In genomic region chr6:135026232-135026631, GRCm38 (mm10) we compare ENCODE assay signal across 8 mouse cellular contexts. TPM values are rescaled to one million over a fixed set of nuclear protein-coding genes. Genes with fewer than 3 reads are reported as not detected.
DNase-seq lines count a peak whose midpoint lies in the region; ATAC-seq and TF ChIP-seq lines count a peak whose summit lies in the region.

No protein-coding gene starts in this region.

- peaks cover 2% of the 10 kb centered on the region; the same call in 1 of the 2 replicates for H3K4me1 ChIP-seq in heart, adult 2 months (ENCODE audit: control insufficient read depth, insufficient read depth, low read length)
- H3K4me1 ChIP-seq in liver, postnatal 0 days (ENCODE audit: insufficient read depth), result no peaks in the 10 kb centered on the region

- 4% methylated on average over 3 of the region's 3 CpGs for WGBS in heart, adult 2 months
- 1% methylated on average over 3 of the region's 3 CpGs for WGBS in liver, postnatal 0 days (ENCODE audit: insufficient replicate concordance)

- DNase-seq in heart, adult 2 months, result peak in 1 of 2 experiments; percentile 20
- no peak for DNase-seq in heart, adult 11 months
- DNase-seq in CD4-positive helper T cell, adult 2 months (ENCODE audit: low read depth, low spot score), result peak; percentile 30
- peak; percentile 84 for DNase-seq in adipocyte (ENCODE audit: low spot score)
- DNase-seq in heart, postnatal 10 days, result peak; percentile 41 to 57
- peak; percentile 24 for DNase-seq in liver, postnatal 0 days
- DNase-seq in retina, postnatal 1 day, result peak; percentile 56
- DNase-seq in testis, postnatal 10 days (ENCODE audit: low spot score), result no peak

- intact Hi-C loops in heart, adult 2 months (cut with DNase I), result loop anchor here (1.0 to 5.0 kb wide), 2 partner anchors 56 to 118 kb away; no protein-coding TSS in a partner anchor
- intact Hi-C loops in heart, postnatal 10 days (cut with DNase I), result loop anchor here (1.0 to 2.0 kb wide), 2 partner anchors 61 to 118 kb away; no protein-coding TSS in a partner anchor

- H3K9me3 ChIP-seq in liver, postnatal 0 days (ENCODE audit: low read length), result no peaks in the 10 kb centered on the region

- H3K36me3 ChIP-seq in heart, adult 2 months (ENCODE audit: control insufficient read depth, insufficient read depth, low read length), result no peaks in the 10 kb centered on the region; the same call in 1 of the 2 replicates
- H3K36me3 ChIP-seq in liver, postnatal 0 days (replicated peaks; ENCODE audit: insufficient read depth, low read length), result peaks cover 27% of the 10 kb centered on the region

- no peak for TF ChIP-seq EP300 in heart, adult 2 months (IDR thresholded peaks at IDR 0.05; ENCODE audit: insufficient read depth, low read depth, low read length)
- no peak for TF ChIP-seq EP300 in liver, postnatal 0 days (IDR thresholded peaks at IDR 0.05; ENCODE audit: low read depth)

- no peak overlapping the region for H3K4me2 ChIP-seq in liver, postnatal 0 days (ENCODE audit: low read depth, low read length)

- no peak overlapping the region for H3K4me3 ChIP-seq in heart, adult 2 months
- no peak overlapping the region for H3K4me3 ChIP-seq in liver, postnatal 0 days (ENCODE audit: low read depth, low read length)

- H3K9ac ChIP-seq in heart, adult 2 months (ENCODE audit: low read depth, low read length), result no peak overlapping the region
- H3K9ac ChIP-seq in liver, postnatal 0 days (replicated peaks), result no peak overlapping the region

- TF ChIP-seq POLR2A in heart, adult 2 months (IDR thresholded peaks at IDR 0.05; ENCODE audit: insufficient read depth, low read depth, low read length), result no peak

- no peaks in the 10 kb centered on the region for H3K27me3 ChIP-seq in heart, adult 2 months (ENCODE audit: control insufficient read depth, insufficient read depth, low read length)
- H3K27me3 ChIP-seq in liver, postnatal 0 days (ENCODE audit: insufficient read depth, low read length), result no peaks in the 10 kb centered on the region

- 0 out of 2 replicates have a peak, but pooled peaks have one; percentile 41 for ATAC-seq in liver, postnatal 0 days

- TF ChIP-seq CTCF in heart, adult 2 months (IDR thresholded peaks at IDR 0.05), result peak; percentile 80
- peak; percentile 75 for TF ChIP-seq CTCF in liver, postnatal 0 days (IDR thresholded peaks at IDR 0.05; ENCODE audit: low read depth)

- H3K79me2 ChIP-seq in heart, adult 2 months (replicated peaks; ENCODE audit: control insufficient read depth, insufficient read depth, low read length), result no peaks in the 10 kb centered on the region

- no peak overlapping the region for H3K27ac ChIP-seq in heart, adult 2 months
- no peak overlapping the region for H3K27ac ChIP-seq in liver, postnatal 0 days (ENCODE audit: low read depth)

RNA-seq across cellular contexts. Expression of gene Ddx47, which starts 14.8 kb away (rescaled TPM):
- total RNA-seq in heart, adult 2 months (2021), result 10 to 100 TPM; 38.1 to 40.3 TPM
- 32.2 and 53.1 TPM in 2 replicates for polyA plus RNA-seq in heart, adult 2 months (2012; rRNA removed)
- total RNA-seq in heart, postnatal 10 days (2021), result 10 to 100 TPM; 43.0 to 47.6 TPM
- polyA plus RNA-seq in liver, postnatal 0 days (2015; fragmentation: Nextera tagmentation; extraction: Ambion mirVana), result 32.5 and 34.8 TPM in 2 replicates

RNA-seq across cellular contexts. Expression of gene Gprc5a, which starts 39.2 kb away (rescaled TPM):
- total RNA-seq in heart, adult 2 months (2021), result 1 to 10 TPM; 1.2 to 2.9 TPM
- 1.4 and 3.4 TPM in 2 replicates for polyA plus RNA-seq in heart, adult 2 months (2012; rRNA removed)
- total RNA-seq in heart, postnatal 10 days (2021), result 1 to 10 TPM; 2.5 to 4.0 TPM
- 0.21 and 0.32 TPM in 2 replicates for polyA plus RNA-seq in liver, postnatal 0 days (2015; fragmentation: Nextera tagmentation; extraction: Ambion mirVana)

RNA-seq across cellular contexts. Expression of gene Apold1, which starts 44.7 kb away (rescaled TPM):
- total RNA-seq in heart, adult 2 months (2021), result 1 to 10 TPM; 6.9 to 9.3 TPM
- 3.6 and 4.4 TPM in 2 replicates for polyA plus RNA-seq in heart, adult 2 months (2012; rRNA removed)
- 10 to 100 TPM; 15.9 to 24.3 TPM for total RNA-seq in heart, postnatal 10 days (2021)
- 2.4 and 2.5 TPM in 2 replicates for polyA plus RNA-seq in liver, postnatal 0 days (2015; fragmentation: Nextera tagmentation; extraction: Ambion mirVana)

Comparison
In these comparisons a context has a peak if more than half of its experiments do, and no peak if none do; other contexts are left out.
1. DNase-seq: peak in CD4-positive helper T cell, adult 2 months (single experiment), adipocyte (single experiment), heart, postnatal 10 days (2 of 2), liver, postnatal 0 days (single experiment) and retina, postnatal 1 day (single experiment); none in heart, adult 11 months (single experiment) and testis, postnatal 10 days (single experiment).